Mouse (Mus musculus): ENCODE results near the gene Dnajc30. TPM values are rescaled to one million over a fixed set of nuclear protein-coding genes. Genes with fewer than 3 reads are reported as not detected.

The Dnajc30 gene
- polyA plus RNA-seq (2012; rRNA removed): 45.4 and 46.6 TPM in 2 replicates

- WGBS: under 1% methylated on average over 52 of the region's 52 CpGs
- Histone ChIP-seq H3K4me1 (ENCODE audit: control insufficient read depth, insufficient read depth, low read length) (peaks cover 2% of the 10 kb centered on the region; the same call in 1 of the 2 replicates), H3K27me3 (ENCODE audit: control insufficient read depth, insufficient read depth, low read length) (no peaks in the 10 kb centered on the region), H3K27ac (ENCODE audit: insufficient read depth, low read length) (peak within 1 kb of the TSS; percentile 73), H3K4me3 (replicated peaks; ENCODE audit: insufficient read depth, low read depth, low read length) (peak within 1 kb of the TSS; percentile 68)
- DNase-seq: peak; percentile 97 to 98
- TF ChIP-seq CTCF (IDR thresholded peaks at IDR 0.05; ENCODE audit: borderline replicate concordance, insufficient read depth, low read depth, low read length) (no peak), POLR2A (IDR thresholded peaks at IDR 0.05; ENCODE audit: borderline replicate concordance, insufficient read depth, low read length) (peak; percentile 86)
These were observed at the start of gene Dnajc30 for GRCm38 (mm10) chr5:135063629-135064381. Gene Dnajc30, plus strand, starts transcription at chr5:135064202.

- TF ChIP-seq POLR2A (IDR thresholded peaks at IDR 0.05; ENCODE audit: borderline replicate concordance, insufficient read depth, low read length) (no peak), CTCF (IDR thresholded peaks at IDR 0.05; ENCODE audit: borderline replicate concordance, insufficient read depth, low read depth, low read length) (peak; percentile 95)
- peak; percentile 77 to 89 for DNase-seq
- Histone ChIP-seq H3K27me3 (ENCODE audit: control insufficient read depth, insufficient read depth, low read length) (no peaks in the 10 kb centered on the region), H3K4me3 (replicated peaks; ENCODE audit: insufficient read depth, low read depth, low read length) (no peak overlapping the region), H3K27ac (ENCODE audit: insufficient read depth, low read length) (no peak overlapping the region), H3K4me1 (ENCODE audit: control insufficient read depth, insufficient read depth, low read length) (peaks cover 4% of the 10 kb centered on the region)
- WGBS: 14% methylated on average over 7 of the region's 7 CpGs
These were observed 48.5 kb upstream of the Dnajc30 start for GRCm38 (mm10) chr5:135015497-135015896.

- TF ChIP-seq CTCF (IDR thresholded peaks at IDR 0.05; ENCODE audit: borderline replicate concordance, insufficient read depth, low read depth, low read length) (no peak), POLR2A (IDR thresholded peaks at IDR 0.05; ENCODE audit: borderline replicate concordance, insufficient read depth, low read length) (no peak)
- peaks cover 3% of the 10 kb centered on the region for H3K4me1 ChIP-seq (ENCODE audit: control insufficient read depth, insufficient read depth, low read length)
- 53% methylated on average over 4 of the region's 4 CpGs for WGBS
- H3K27me3 ChIP-seq (ENCODE audit: control insufficient read depth, insufficient read depth, low read length): no peaks in the 10 kb centered on the region
- no peak overlapping the region for H3K27ac ChIP-seq (ENCODE audit: insufficient read depth, low read length)
- no peak overlapping the region for H3K4me3 ChIP-seq (replicated peaks; ENCODE audit: insufficient read depth, low read depth, low read length)
- no peak for DNase-seq
These were observed 47.7 kb upstream of the Dnajc30 start for GRCm38 (mm10) chr5:135016224-135016759.

- H3K27ac ChIP-seq (ENCODE audit: insufficient read depth, low read length): no peak overlapping the region
- 3% methylated on average over 6 of the region's 6 CpGs for WGBS
These were observed 42.2 kb upstream of the Dnajc30 start for GRCm38 (mm10) chr5:135021814-135022213.

GRCm38 (mm10) chr5:135023344-135024173 lies 40.4 kb upstream of the Dnajc30 start, which contains the start of gene Stx1a:
Gene Stx1a, plus strand, starts transcription at chr5:135023482.
- WGBS: 2% methylated on average over 61 of the region's 61 CpGs
- DNase-seq: peak; percentile 61 to 62
- TF ChIP-seq CTCF (IDR thresholded peaks at IDR 0.05; ENCODE audit: borderline replicate concordance, insufficient read depth, low read depth, low read length) (no peak), POLR2A (IDR thresholded peaks at IDR 0.05; ENCODE audit: borderline replicate concordance, insufficient read depth, low read length) (no peak)
- H3K4me1 ChIP-seq (ENCODE audit: control insufficient read depth, insufficient read depth, low read length): peaks cover 11% of the 10 kb centered on the region
- H3K4me3 ChIP-seq (replicated peaks; ENCODE audit: insufficient read depth, low read depth, low read length): peak within 1 kb of the TSS; percentile 62
- no peak within 1 kb of the TSS for H3K27ac ChIP-seq (ENCODE audit: insufficient read depth, low read length)
- no peaks in the 10 kb centered on the region for H3K27me3 ChIP-seq (ENCODE audit: control insufficient read depth, insufficient read depth, low read length)

More at GRCm38 (mm10) chr5:135021814-135022213, 42.2 kb upstream of the Dnajc30 start:
- TF ChIP-seq CTCF (IDR thresholded peaks at IDR 0.05; ENCODE audit: borderline replicate concordance, insufficient read depth, low read depth, low read length) (no peak), POLR2A (IDR thresholded peaks at IDR 0.05; ENCODE audit: borderline replicate concordance, insufficient read depth, low read length) (no peak)
- Histone ChIP-seq H3K27me3 (ENCODE audit: control insufficient read depth, insufficient read depth, low read length) (no peaks in the 10 kb centered on the region), H3K4me3 (replicated peaks; ENCODE audit: insufficient read depth, low read depth, low read length) (no peak overlapping the region), H3K4me1 (ENCODE audit: control insufficient read depth, insufficient read depth, low read length) (peaks cover 10% of the 10 kb centered on the region)
- DNase-seq: peak; percentile 93 to 95

- 87% methylated on average over 11 of the region's 11 CpGs for WGBS
- DNase-seq: no peak
These were observed 39.3 kb upstream of the Dnajc30 start for GRCm38 (mm10) chr5:135024665-135025224.

GRCm38 (mm10) chr5:135025899-135026298 lies 38.1 kb upstream of the Dnajc30 start:
- no peak overlapping the region for H3K27ac ChIP-seq (ENCODE audit: insufficient read depth, low read length)
- no peaks in the 10 kb centered on the region for H3K27me3 ChIP-seq (ENCODE audit: control insufficient read depth, insufficient read depth, low read length)
- 60% methylated on average over 7 of the region's 7 CpGs for WGBS
- peaks cover 18% of the 10 kb centered on the region for H3K4me1 ChIP-seq (ENCODE audit: control insufficient read depth, insufficient read depth, low read length)
- DNase-seq: no peak
- no peak overlapping the region for H3K4me3 ChIP-seq (replicated peaks; ENCODE audit: insufficient read depth, low read depth, low read length)
- no peak for TF ChIP-seq CTCF (IDR thresholded peaks at IDR 0.05; ENCODE audit: borderline replicate concordance, insufficient read depth, low read depth, low read length)
- TF ChIP-seq POLR2A (IDR thresholded peaks at IDR 0.05; ENCODE audit: borderline replicate concordance, insufficient read depth, low read length): no peak

More at GRCm38 (mm10) chr5:135024665-135025224, 39.3 kb upstream of the Dnajc30 start:
- peaks cover 18% of the 10 kb centered on the region for H3K4me1 ChIP-seq (ENCODE audit: control insufficient read depth, insufficient read depth, low read length)
- TF ChIP-seq POLR2A (IDR thresholded peaks at IDR 0.05; ENCODE audit: borderline replicate concordance, insufficient read depth, low read length) (no peak), CTCF (IDR thresholded peaks at IDR 0.05; ENCODE audit: borderline replicate concordance, insufficient read depth, low read depth, low read length) (no peak)
- H3K27me3 ChIP-seq (ENCODE audit: control insufficient read depth, insufficient read depth, low read length): no peaks in the 10 kb centered on the region
- no peak overlapping the region for H3K4me3 ChIP-seq (replicated peaks; ENCODE audit: insufficient read depth, low read depth, low read length)
- no peak overlapping the region for H3K27ac ChIP-seq (ENCODE audit: insufficient read depth, low read length)
